Mouse (Mus musculus) adipocyte (in vitro differentiated cells): ENCODE results near the gene Thbs1.

Source experiments
- DNase-seq: peaks from one replicate; pipeline ENCODE4 v3.0.0-alpha.2; 2016; ENCODE audit warnings: low spot score

Gene Thbs1

GRCm38 (mm10) chr2:118111488-118112131 is at the start of gene Thbs1:
Gene Thbs1, plus strand, starts transcription at chr2:118111876.
- peak; percentile 87 for DNase-seq

- DNase-seq: no peak
Observed at GRCm38 (mm10) chr2:118064121-118064764, 47.4 kb upstream of the Thbs1 start.

GRCm38 (mm10) chr2:118066065-118066770 is 45.5 kb upstream of the Thbs1 start:
- no peak for DNase-seq

GRCm38 (mm10) chr2:118069975-118070374 is 41.7 kb upstream of the Thbs1 start:
- no peak for DNase-seq

GRCm38 (mm10) chr2:118072811-118073372 is 38.8 kb upstream of the Thbs1 start:
- DNase-seq: peak; percentile 85

- no peak for DNase-seq
Observed at GRCm38 (mm10) chr2:118074030-118074429, 37.6 kb upstream of the Thbs1 start.

GRCm38 (mm10) chr2:118075165-118075564 is 36.5 kb upstream of the Thbs1 start:
- no peak for DNase-seq

- peak; percentile 100 for DNase-seq
Observed at GRCm38 (mm10) chr2:118079131-118079530, 32.5 kb upstream of the Thbs1 start.

GRCm38 (mm10) chr2:118081581-118081980 is 30.1 kb upstream of the Thbs1 start:
- no peak for DNase-seq

- DNase-seq: peak; percentile 52
Observed at GRCm38 (mm10) chr2:118083652-118084051, 28.0 kb upstream of the Thbs1 start.

GRCm38 (mm10) chr2:118084693-118085092 is 27.0 kb upstream of the Thbs1 start:
- DNase-seq: peak; percentile 52

GRCm38 (mm10) chr2:118085647-118086046 is 26.0 kb upstream of the Thbs1 start:
- no peak for DNase-seq

- peak; percentile 58 for DNase-seq
Observed at GRCm38 (mm10) chr2:118087044-118087726, 24.5 kb upstream of the Thbs1 start.

GRCm38 (mm10) chr2:118091226-118091625 is 20.4 kb upstream of the Thbs1 start:
- DNase-seq: peak; percentile 53

- DNase-seq: no peak
Observed at GRCm38 (mm10) chr2:118099104-118099503, 12.6 kb upstream of the Thbs1 start.

GRCm38 (mm10) chr2:118102169-118102568 is 9.5 kb upstream of the Thbs1 start:
- DNase-seq: no peak

GRCm38 (mm10) chr2:118110225-118110915 is 1.3 kb upstream of the Thbs1 start:
- peak; percentile 57 for DNase-seq

- peak; percentile 97 for DNase-seq
Observed at GRCm38 (mm10) chr2:118111116-118111487, 574 bp upstream of the Thbs1 start.

GRCm38 (mm10) chr2:118112438-118112837 is 762 bp downstream of the Thbs1 start:
- DNase-seq: no peak

GRCm38 (mm10) chr2:118112846-118113479 is 1.3 kb downstream of the Thbs1 start:
- no peak for DNase-seq
